Mouse (Mus musculus) embryo, embryonic 9.5 days (tissue): ENCODE measurements around the gene Akt1.

ENCODE experiments used
- DNase-seq: peaks from one replicate; pipeline ENCODE4 v3.0.0-alpha.2; 2017; ENCODE audit errors: extremely low spot score

Gene Akt1

DNA sequence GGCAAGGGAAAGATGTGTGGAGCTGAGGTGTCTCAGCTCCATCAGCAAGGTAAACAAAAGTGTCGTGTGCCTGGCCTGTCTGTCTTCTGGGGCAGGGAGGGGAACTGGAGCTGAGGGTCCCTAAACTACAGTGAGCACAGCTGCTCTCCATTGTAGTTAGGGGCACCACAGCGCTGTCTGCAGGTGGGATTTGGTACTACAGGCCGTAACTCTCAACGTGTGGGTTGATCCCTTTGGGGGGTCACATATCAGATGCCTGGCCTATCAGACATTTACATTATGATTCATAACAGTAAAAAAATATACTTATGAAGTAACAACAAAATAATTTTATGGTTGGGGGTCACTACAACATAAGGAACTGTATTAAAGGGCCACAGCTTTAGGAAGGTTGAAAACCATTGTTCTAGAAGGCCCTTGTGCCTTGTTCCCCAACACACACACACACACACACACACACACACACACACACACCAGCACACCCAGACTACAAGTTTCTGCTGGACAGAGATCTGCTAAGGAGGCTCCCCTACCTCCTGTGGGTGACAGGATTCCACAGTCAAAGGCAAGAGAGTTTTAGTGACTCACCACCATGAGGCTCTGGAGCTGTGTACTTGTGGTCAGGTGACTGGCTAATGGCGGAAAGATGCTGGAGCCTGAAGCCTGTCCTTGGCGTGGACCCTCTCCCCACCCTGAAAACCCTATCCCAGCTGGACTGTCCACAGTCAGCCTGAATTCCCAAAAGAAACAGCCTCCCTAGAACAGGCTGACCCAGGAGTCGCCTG is 47.4 kb downstream of the Akt1 start:
- no peak for DNase-seq

DNA sequence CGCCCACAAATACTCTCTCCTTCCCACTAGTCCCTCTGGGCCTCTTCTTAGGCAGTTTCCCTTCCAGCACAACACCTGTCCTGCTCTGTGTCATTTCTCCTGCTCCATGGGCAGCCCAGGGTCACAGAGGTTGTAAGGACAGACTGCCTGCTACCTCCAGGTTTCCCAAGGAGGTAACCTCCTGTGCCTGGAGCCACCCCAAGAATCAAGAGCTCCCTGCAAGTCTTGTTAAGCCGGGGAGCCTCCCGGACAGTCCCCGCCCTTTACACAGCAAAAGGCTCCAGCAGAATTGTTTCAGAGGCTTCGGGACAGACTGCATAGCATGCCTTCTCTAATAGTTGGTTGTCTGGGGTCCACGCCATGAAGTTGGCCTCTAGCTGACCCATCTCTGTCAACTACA is 48.2 kb downstream of the Akt1 start:
- no peak for DNase-seq

DNA sequence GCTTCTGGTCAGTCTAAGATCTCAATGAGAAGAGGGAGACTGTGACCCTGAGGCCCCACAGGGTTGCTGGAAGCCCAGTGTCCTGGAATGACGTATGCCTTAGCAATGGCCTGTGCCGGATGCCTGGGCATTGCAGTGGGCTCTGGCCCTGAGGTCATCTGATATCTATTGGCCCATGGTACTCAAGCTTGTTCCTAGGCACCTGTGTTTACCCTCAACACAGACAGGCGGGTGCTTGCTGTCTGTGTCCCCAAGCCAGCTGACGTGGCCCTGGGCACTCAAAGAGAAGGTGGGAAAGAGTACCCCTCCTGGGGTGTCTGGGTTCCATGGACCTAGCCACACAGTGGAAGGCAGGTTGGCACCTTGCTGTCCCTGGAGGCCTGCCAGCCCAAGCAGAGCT is 49.0 kb downstream of the Akt1 start:
- no peak for DNase-seq

DNA sequence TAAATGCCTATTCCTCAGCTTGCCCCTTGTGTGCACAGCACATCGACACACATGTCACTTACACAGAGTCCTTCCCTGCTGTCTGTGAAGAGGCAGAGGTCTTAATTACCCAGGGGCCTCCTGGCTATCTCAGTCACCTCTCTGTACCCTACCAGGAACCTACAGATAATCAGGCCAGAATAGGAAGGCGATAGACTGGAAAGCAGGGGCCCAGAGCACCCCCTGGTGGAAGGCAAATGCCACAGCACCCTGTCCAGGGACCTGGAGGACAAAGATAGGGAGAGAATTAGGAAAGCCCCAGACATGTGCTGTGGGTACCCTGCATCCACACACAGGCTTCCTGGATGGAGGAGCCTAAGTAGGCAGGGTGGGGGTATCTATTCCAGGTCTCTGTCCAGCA is 50.9 kb downstream of the Akt1 start:
- DNase-seq = peak; percentile 72

DNA sequence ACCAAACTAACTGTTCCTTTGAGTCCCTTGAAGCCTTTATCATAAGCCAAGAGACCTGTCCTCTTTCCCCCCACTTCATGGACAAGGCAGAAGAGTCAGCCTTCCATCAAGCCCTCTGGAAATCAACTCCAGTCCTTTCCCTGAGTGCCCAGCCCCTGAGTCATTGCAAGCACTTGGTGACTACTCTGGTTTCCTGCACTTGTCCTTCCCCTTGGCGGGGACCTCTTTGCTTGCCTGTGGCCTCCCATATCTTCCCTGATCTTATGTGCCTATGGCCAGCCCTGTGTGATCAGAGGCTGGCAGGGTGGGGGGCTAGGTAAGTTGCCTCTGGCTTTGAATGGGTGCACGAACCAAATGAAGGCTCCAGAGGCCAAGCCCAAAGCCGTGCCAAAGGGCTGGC is 52.8 kb downstream of the Akt1 start:
- no peak for DNase-seq

DNA sequence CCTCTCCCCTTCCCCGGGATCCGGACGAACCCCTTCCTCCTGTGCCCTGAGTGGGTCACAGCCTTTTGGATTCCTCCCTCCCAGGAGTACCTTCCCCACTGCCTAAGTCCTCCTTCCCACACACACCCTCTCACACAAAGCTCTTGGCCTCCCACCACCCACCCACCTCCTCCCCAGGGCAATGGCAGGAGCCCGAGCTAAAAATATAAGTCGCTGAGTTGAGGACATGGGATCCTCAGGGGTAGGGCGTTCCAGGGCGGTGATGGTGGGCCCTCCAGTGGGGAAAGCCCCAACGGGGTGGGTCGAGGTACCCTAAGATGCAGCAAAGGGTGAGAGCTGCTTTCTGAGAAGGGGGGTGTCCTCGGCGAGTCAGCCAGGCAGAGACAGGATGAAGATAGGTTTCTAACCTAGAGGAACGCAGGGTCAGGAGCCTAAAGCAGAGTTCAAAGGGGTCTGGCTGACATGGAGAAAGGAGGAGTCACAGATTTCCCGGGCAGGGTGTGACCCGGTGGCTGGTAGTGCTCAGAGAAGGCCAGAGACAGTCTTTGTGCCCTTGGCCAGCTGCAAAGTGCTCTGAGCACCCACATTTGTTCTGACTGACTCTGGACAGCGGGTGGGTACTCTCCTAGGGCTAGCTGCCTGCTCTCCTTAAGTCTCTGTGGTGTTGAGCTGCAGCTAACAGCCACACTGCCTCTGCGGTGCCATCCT is 54.2 kb downstream of the Akt1 start:
- peak; percentile 21 for DNase-seq

DNA sequence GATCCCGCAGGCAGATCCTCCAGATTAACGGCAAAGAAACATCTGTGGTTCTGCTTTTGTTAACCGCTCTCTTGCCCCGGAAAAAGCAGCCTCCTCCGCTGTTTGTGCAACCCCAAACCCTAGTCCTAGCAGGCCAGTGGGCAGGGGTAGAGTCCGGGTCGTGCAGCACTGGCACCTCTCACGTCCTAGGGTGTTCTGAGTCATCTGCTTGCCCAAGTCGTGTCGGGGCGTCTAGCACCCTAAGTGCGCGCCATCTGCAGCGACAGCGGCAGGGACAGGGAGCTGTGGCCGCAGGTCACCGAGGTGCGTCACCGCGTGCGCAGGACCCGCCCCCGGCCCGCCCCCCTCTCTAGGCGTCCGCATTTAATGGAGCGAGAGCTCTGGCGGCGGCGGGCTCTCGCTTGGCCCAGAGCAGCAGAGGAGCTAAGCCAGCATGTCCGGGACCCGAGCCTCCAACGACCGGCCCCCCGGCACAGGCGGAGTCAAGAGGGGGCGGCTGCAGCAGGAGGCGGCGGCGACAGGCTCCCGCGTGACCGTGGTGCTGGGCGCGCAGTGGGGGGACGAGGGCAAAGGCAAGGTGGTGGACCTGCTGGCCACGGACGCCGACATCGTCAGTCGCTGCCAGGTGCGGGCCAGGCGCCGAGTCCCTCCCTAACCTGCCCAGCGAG is 54.9 kb downstream of the Akt1 start, which contains the start of gene Adssl1:
TSS of gene Adssl1 (plus strand) at position 360 of the 668 bp plus-strand sequence.
- peak; percentile 76 for DNase-seq

DNA sequence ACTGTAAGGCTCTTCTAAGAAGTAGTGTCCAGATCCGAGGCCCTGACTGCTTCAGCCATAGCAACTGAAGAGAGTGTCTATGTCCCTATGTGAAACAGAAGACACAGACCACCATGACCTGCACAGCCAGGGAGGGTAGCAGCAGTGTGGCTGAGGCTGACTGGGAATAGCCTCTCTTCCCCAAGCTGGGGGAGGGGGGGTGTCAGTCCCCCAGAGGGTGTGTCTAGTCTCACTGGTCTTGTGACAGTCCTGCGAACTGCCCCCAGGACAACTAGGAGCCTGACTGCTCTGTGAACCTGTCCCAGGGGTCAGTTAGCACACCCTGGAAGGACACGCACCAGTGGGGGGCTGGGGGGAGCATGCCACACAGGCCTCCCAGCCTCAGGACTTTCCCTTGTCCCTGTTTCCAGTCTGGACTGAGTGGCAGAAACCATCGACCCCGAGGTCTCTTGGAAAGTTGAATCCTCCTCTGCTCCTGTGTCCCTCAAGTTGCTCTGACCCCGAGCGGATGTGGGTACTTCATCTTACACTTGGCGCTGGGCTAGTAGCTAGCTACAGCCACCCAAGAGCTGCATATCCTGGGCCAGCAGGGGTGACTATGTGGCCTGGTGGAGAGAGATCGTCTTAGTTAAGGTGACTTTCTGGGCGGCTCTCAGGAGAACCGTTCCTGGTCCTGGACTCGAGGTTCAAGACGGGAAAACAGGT is 55.6 kb downstream of the Akt1 start:
- DNase-seq = no peak

DNA sequence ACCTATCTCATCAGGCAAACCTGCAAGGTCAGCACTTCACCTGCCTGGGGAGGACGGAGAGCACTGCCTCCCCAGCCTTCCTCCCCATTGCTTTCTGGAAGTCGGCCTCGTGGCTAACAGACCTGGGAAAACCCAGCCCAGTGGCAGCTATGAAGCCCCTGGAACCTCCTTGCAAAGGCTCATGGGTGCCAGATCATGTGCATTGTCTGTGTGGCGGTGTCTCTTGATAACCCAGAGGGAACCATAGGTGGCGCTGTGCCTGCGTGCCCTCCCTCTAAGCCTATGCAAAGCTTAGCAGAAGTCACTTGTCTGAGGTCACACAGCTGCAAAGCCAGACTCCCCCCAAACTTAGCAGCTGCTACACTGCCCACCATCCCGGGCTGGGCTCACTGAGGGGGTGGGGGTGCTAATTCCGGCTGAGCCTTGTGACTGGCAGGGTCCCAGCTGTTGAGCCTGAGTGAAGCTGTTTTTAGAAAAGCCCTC is 56.7 kb downstream of the Akt1 start:
- peak; percentile 75 for DNase-seq

DNA sequence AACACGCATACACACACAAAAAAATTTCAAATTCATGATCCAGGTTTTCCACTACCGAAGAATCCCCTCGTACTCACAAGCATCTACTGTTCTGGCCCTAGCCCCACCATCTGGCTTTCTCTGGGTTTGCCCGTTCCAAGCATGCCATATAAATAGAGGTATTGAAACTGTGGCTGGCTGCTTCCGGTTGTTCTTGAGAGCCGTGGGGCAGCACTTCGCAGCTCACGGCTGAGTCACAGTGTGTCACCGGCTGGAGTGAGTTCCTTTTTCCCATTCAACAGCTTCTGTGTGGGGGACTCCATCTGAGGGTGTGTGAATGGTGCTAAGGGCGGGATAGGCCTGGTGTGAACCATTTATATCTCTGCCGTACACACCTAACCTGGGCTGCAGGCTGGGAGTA is 57.5 kb downstream of the Akt1 start:
- no peak for DNase-seq

DNA sequence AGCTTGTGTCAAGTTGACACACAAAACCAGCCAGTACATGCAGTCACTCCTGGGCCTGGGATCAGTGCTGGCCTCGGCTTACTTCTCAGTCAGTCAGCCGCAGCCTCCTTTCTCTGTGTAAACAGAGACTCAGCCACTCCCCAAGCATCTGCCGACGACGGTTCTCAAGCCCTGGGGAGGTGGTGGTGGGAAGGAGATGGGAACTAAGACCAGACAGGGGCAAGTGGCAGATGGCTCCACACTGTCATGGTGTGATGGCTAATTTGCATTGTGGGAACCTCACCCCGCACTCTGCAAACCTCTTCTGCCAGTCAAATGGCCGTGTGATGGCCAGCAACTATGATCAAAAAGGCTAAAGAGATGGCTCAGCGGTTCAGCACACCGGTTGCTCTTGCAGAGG is 58.0 kb downstream of the Akt1 start:
- DNase-seq = no peak

DNA sequence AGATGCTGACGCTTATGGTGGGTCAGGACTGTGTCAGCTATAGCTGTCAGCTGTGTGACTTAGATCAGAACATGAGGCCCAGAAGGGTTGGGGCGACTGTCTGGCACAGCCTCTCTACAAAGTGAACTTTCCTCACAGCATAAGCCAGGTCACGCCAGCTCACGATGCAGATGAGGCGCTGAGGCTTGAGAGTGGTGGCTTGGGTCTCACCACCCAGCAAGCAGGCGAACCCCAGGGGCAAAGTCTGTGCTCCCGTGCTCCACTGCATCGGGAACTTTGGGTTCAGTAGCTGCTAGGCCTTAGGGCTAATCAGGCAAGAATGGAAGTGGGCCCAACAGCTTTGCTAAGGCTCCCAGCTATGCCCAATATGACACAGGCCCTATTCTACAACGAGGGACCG is 65.7 kb downstream of the Akt1 start:
- DNase-seq = no peak

DNA sequence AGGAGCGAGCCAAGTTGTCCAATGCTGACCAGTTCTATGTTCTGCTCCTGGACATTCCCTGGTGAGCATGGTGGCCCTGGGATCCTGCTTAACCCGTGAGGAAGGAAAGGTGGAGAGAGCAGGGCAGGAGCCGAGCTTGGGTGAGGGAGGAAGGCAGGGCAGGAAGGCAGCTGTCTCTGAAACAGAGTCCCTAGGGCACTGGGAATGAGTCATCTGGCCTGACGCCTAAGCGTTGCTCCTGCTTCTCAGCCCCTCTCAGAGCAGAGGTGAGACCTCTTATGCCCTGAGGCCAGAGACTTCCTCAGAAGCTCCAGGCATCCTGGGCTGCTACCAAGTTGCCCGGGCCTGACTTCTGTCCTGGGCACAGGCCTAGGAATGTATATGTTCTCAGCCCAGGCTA is 67.7 kb downstream of the Akt1 start:
- DNase-seq = no peak

DNA sequence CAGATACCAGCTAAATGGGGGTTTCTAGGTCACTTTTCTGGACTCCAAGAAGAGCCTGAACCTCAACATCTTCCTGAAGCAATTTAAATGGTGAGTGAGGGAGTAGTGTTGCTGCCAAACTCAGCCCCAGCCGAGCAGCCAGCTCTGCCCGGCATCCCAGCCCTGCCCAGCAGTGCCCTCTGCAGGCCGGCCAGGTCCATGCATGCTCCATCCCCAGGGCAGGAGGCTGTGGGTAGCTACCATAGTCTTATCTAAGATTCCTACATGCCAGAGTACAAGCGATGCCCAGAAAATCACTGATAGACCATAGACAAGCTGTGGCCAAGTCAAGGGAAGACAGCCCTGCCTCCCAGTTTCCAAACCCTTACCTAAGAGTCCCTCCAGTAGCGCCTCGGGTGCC is 68.9 kb downstream of the Akt1 start:
- DNase-seq = peak; percentile 74

DNA sequence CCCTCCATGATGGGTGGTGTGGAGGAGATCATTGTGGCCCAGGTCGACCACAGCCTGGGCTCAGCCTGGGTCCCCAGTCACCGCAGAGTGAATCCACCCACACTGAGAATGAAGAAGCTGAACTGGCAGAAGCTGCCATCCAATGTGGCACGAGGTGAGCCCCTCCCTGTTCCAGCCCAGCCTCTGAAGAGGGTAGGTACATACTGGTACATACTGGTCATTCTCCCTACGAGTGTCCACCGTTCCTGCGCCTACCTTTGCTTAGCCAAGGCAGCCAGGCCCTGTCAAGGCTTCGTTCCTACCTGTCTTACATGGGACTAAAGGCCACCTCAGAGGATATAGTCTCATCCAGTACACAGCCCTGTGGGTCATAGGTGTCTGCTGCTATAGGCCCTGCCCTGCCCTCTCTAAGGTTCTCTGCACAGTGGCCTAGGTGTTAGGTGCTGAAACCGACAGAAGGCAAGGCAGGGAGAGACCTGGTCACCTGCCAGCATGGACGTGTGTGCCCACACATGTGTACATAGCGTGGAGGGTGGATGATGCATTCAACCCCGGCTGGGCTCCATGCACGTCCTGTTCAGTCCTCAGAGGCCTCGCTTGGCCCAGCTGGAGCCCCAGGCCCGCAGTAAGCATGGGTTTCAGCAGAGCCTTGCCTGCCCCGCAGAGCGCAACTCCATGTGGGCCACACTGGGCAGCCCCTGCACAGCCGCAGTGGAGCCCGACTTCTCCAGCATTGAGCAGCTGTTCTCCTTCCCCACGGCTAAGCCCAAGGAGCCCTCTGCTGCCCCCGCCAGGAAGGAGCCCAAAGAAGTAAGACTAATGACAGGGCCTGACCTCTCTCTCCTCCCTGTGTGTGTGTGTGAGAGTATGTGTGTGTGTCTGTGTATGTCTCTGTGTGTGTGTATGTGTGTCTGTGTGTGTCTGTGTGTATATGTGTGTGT is 69.7 kb downstream of the Akt1 start:
- DNase-seq = peak; percentile 64

DNA sequence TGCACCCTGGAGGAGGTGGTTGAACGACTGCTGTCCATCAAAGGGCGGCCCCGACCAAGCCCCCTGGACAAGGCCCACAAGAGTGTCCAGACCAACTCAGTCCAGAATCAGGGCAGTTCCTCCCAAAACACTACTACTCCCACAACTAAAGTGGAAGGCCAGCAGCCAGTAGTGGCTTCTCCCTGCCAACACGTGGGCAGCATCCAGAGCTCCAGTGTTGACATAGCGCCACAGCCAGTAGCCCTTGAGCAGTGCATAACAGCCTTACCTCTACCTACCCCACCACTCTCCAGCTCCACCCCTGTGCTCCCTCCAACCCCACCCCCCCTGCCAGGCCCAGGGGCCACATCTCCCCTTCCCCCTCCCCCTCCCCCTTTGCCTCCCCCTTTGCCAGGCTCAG is 70.7 kb downstream of the Akt1 start:
- no peak for DNase-seq
